Comparison of ENCODE assay signal across 21 mouse cellular contexts in the genomic region with DNA sequence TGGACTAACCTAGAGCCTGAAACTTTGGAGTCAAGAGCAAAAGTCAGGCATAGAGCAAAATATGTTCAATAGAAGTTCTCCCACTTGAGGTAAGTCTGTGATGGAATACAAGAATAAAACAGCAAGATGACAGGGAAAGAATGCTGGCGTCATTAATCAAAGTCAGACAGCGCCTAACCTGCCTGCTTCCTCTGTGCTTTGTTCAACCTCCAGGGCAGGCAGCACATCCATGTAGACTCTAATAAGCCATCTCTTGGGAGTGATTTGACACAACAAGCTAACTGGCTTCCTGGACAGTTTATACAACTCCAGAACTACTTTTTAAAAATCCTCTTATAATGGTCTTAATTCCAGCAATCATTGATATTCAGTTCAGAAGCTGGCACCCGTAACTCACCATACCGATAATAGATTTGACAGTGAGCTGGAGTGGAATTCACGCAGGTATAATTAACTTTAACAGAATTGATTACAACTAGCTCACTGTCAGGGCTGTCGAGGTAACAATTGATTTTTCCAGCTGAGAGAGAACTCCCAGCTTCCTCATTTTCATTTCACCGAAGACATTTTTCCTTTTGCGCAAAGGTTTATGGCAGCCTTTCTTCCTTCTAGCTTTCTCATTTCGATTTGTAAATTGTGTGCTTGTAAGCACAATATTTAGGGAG.
"Had no signal": no experiment of that assay in that cellular context is flagged by ENCODE, and none has a peak within 500 bp of the region (broad histone marks: within the 10 kb centered on the region; RNA-seq: fewer than 3 reads in every experiment).

No protein-coding gene starts in this region.

- H3K4me2 ChIP-seq: limb, embryonic 15.5 days; liver, embryonic 11.5 days; lung, embryonic 14.5 days; midbrain, embryonic 11.5 days had no signal

- H3K9ac ChIP-seq: limb, embryonic 15.5 days; liver, embryonic 14.5 days; liver, postnatal 0 days; lung, embryonic 14.5 days had no signal

- H3K4me1 ChIP-seq: limb, embryonic 15.5 days had no signal

- DNase-seq: kidney, adult 2 months; kidney, postnatal 25 days; layer of hippocampus, adult 9-11 months; liver, postnatal 0 days; lung, embryonic 14.5 days; midbrain, embryonic 14.5 days; right cerebral cortex, adult 18-20 months; right cerebral cortex, postnatal 14 days; right cerebral cortex, postnatal 4 days; thymus, adult 2 months; thymus, postnatal 14 days; thymus, postnatal 4 days had no signal

- H3K4me3 ChIP-seq: layer of hippocampus, adult 2 months; limb, embryonic 15.5 days had no signal

- H3K27me3 ChIP-seq: limb, embryonic 15.5 days had no signal

- ATAC-seq: liver, postnatal 0 days; lung, postnatal 0 days had no signal

- H3K36me3 ChIP-seq: limb, embryonic 15.5 days had no signal

- H3K27ac ChIP-seq: kidney, postnatal 0 days; layer of hippocampus, adult 2 months; limb, embryonic 15.5 days; liver, embryonic 14.5 days; macrophage; stomach, postnatal 0 days had no signal

- H3K9me3 ChIP-seq: limb, embryonic 15.5 days had no signal
